Mouse (Mus musculus) inflammation-experienced regulatory T-cells, adult 6 months (primary cell): ENCODE data around the gene Zc3h10. TPM values are rescaled to one million over a fixed set of nuclear protein-coding genes. Genes with fewer than 3 reads are reported as not detected.
"Not testable (repeated sequence)": the region's sequence is repeated elsewhere in the genome, so short reads cannot be mapped to it uniquely, and the experiment has no call there.

ENCODE experiments used
- ATAC-seq: one replicate; pipeline ENCODE4 v1.8.0; 2017
- polyA plus RNA-seq, 3 experiments: library from polyadenylated mRNA; unstranded; fragments of 100-300 nt; shearing (Covaris generic); gene quantifications; one replicate each; pipeline ENCODE4 v1.2.1; 2017

Gene Zc3h10
- polyA plus RNA-seq, 3 experiments from 2014 or later, result 5.6 to 9.2 (median 6.0) TPM

- not testable (repeated sequence) for ATAC-seq
These were observed 2.7 kb upstream of the Zc3h10 start for GRCm38 (mm10) chr10:128550144-128550823.

GRCm38 (mm10) chr10:128549682-128550057, 2.1 kb upstream of the Zc3h10 start:
- not testable (repeated sequence) for ATAC-seq

- peak; percentile 80 for ATAC-seq
These were observed 1.5 kb upstream of the Zc3h10 start, which contains the start of gene Rpl41 for GRCm38 (mm10) chr10:128548947-128549681. Gene Rpl41 (minus strand): TSS chr10:128549305.

GRCm38 (mm10) chr10:128548051-128548791, 647 bp upstream of the Zc3h10 start:
- ATAC-seq, result not testable (repeated sequence)

- no peak for ATAC-seq
These were observed 787 bp downstream of the Zc3h10 start for GRCm38 (mm10) chr10:128546787-128547186.

GRCm38 (mm10) chr10:128546361-128546760, 1.2 kb downstream of the Zc3h10 start:
- no peak for ATAC-seq

- no peak for ATAC-seq
These were observed 2.0 kb downstream of the Zc3h10 start for GRCm38 (mm10) chr10:128545570-128545898.

GRCm38 (mm10) chr10:128544674-128545569, 2.7 kb downstream of the Zc3h10 start:
- no peak for ATAC-seq

- no peak for ATAC-seq
These were observed 3.4 kb downstream of the Zc3h10 start for GRCm38 (mm10) chr10:128544151-128544657.

GRCm38 (mm10) chr10:128543100-128543499, 4.5 kb downstream of the Zc3h10 start:
- ATAC-seq, result no peak

- no peak for ATAC-seq
These were observed 9.2 kb downstream of the Zc3h10 start for GRCm38 (mm10) chr10:128538340-128538870.

GRCm38 (mm10) chr10:128536266-128536940, 11.2 kb downstream of the Zc3h10 start:
- ATAC-seq, result peak; percentile 96

GRCm38 (mm10) chr10:128535624-128536265, 11.8 kb downstream of the Zc3h10 start:
- peak; percentile 33 for ATAC-seq

- ATAC-seq, result no peak
These were observed 12.4 kb downstream of the Zc3h10 start for GRCm38 (mm10) chr10:128535206-128535605.

GRCm38 (mm10) chr10:128526366-128527356, 20.9 kb downstream of the Zc3h10 start:
- ATAC-seq, result peak; percentile 10

- ATAC-seq, result peak; percentile 86
These were observed 21.8 kb downstream of the Zc3h10 start, which contains the start of gene Esyt1 for GRCm38 (mm10) chr10:128525671-128526308. Gene Esyt1 (minus strand): TSS chr10:128525871.

- peak; percentile 61 for ATAC-seq
These were observed 22.6 kb downstream of the Zc3h10 start for GRCm38 (mm10) chr10:128524732-128525662.
